9 mouse cellular contexts compared by ENCODE assay signal in the genomic region with DNA sequence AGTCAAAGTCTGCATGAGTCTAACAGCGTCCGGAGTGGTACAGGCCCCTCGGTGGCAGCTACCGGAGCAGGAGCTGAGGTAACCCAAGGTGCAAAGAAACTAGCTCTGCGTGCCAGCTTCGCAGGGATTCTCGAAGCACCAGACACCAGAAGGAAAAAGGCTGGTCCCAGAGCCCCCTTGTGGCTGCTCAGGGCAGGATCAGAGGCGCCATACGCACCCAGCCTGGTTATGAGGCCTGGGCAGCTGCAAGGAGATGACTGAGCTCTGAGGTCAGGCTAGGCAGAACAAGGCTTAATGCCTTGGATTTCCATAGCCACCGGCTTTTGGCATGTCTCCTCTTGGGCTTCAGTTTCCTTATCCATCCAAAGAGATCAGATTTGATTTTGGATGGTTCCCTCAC. TPM values are rescaled to one million over a fixed set of nuclear protein-coding genes. Genes with fewer than 3 reads are reported as not detected.
DNase-seq lines count a peak whose midpoint lies in the region; ATAC-seq lines count a peak whose summit lies in the region.
"Had no signal": no experiment of that assay in that cellular context is flagged by ENCODE, and none has a peak within 500 bp of the region (broad histone marks: within the 10 kb centered on the region; RNA-seq: fewer than 3 reads in every experiment).

No protein-coding gene starts in this region.

- peak; percentile 29 to 63 for DNase-seq in heart, adult 18-20 months
- DNase-seq in heart, postnatal 25 days (ENCODE audit: low spot score): no peak
- peak; percentile 57 for DNase-seq in 3134 (ENCODE audit: extremely low read depth, insufficient read length, low spot score)
- peak; percentile 94 for DNase-seq in MN1 (ENCODE audit: low spot score)
- DNase-seq in embryonic facial prominence, embryonic 11.5 days (ENCODE audit: low spot score): peak; percentile 84
- DNase-seq in splenic B cell, adult 2 months (ENCODE audit: low read depth, low spot score): peak; percentile 78

- H3K27me3 ChIP-seq in embryonic facial prominence, embryonic 11.5 days (ENCODE audit: control insufficient read depth, insufficient read depth, low read length): peaks cover 85% of the 10 kb centered on the region
- peaks cover 91% of the 10 kb centered on the region for H3K27me3 ChIP-seq in kidney, embryonic 15.5 days
- no peaks in the 10 kb centered on the region for H3K27me3 ChIP-seq in splenic B cell, adult 2 months (ENCODE audit: control insufficient read depth, insufficient read depth, low read length, poor library complexity, severe bottlenecking)

- H3K4me3 ChIP-seq in embryonic facial prominence, embryonic 11.5 days (ENCODE audit: low read depth, low read length): no peak overlapping the region
- no peak overlapping the region for H3K4me3 ChIP-seq in kidney, embryonic 15.5 days (replicated peaks)
- H3K4me3 ChIP-seq: limb, embryonic 15.5 days had no signal

- H3K4me2 ChIP-seq in embryonic facial prominence, embryonic 11.5 days (ENCODE audit: low read depth, low read length): no peak overlapping the region
- H3K4me2 ChIP-seq in kidney, embryonic 15.5 days: no peak overlapping the region
- H3K4me2 ChIP-seq: limb, embryonic 15.5 days had no signal

- H3K27ac ChIP-seq in embryonic facial prominence, embryonic 11.5 days (replicated peaks; ENCODE audit: low read depth, low read length): no peak overlapping the region
- no peak overlapping the region for H3K27ac ChIP-seq in kidney, embryonic 15.5 days
- H3K27ac ChIP-seq: limb, embryonic 15.5 days had no signal

- peaks cover 12% of the 10 kb centered on the region for H3K4me1 ChIP-seq in embryonic facial prominence, embryonic 11.5 days (ENCODE audit: control insufficient read depth, insufficient read depth, low read length)
- H3K4me1 ChIP-seq in kidney, embryonic 15.5 days: peaks cover 68% of the 10 kb centered on the region

- WGBS in embryonic facial prominence, embryonic 11.5 days: 4% methylated on average over 10 of the region's 10 CpGs
- WGBS in kidney, embryonic 15.5 days: 6% methylated on average over 10 of the region's 10 CpGs

- ATAC-seq in embryonic facial prominence, embryonic 11.5 days (replicated peaks; ENCODE audit: insufficient number of reproducible peaks, low FRiP score, low TSS enrichment, low read depth): no peak
- 0 out of 2 replicates have a peak, but pooled peaks have one; percentile 11 for ATAC-seq in kidney, embryonic 15.5 days (replicated peaks; ENCODE audit: low FRiP score)
- peak; percentile 59 for ATAC-seq in megakaryocyte progenitor cell, adult 5-6 weeks (replicated peaks; ENCODE audit: poor library complexity)

- no peaks in the 10 kb centered on the region for H3K9me3 ChIP-seq in embryonic facial prominence, embryonic 11.5 days (replicated peaks; ENCODE audit: control insufficient read depth, low read length)
- no peaks in the 10 kb centered on the region for H3K9me3 ChIP-seq in kidney, embryonic 15.5 days (replicated peaks)
- H3K9me3 ChIP-seq: limb, embryonic 15.5 days had no signal

- no peaks in the 10 kb centered on the region for H3K36me3 ChIP-seq in embryonic facial prominence, embryonic 11.5 days (replicated peaks; ENCODE audit: control insufficient read depth, insufficient read depth, low read depth, low read length)
- H3K36me3 ChIP-seq in kidney, embryonic 15.5 days: no peaks in the 10 kb centered on the region
- no peaks in the 10 kb centered on the region for H3K36me3 ChIP-seq in splenic B cell, adult 2 months (ENCODE audit: control insufficient read depth, insufficient read depth, low read length, poor library complexity, severe bottlenecking)
- H3K36me3 ChIP-seq: limb, embryonic 15.5 days had no signal

- intact Hi-C loops in heart, postnatal 25 days (cut with DNase I): loop anchor here (1.0 kb wide), 1 partner anchor 185 kb away; no protein-coding TSS in a partner anchor

- H3K9ac ChIP-seq in embryonic facial prominence, embryonic 11.5 days (replicated peaks; ENCODE audit: low read length): no peak overlapping the region
- H3K9ac ChIP-seq in kidney, embryonic 15.5 days: no peak overlapping the region
- H3K9ac ChIP-seq: limb, embryonic 15.5 days had no signal

RNA-seq across cellular contexts. Expression of gene Smug1, which starts 5.6 kb away (rescaled TPM):
- 10 to 100 TPM; 10.9 to 12.9 TPM for total RNA-seq in heart, adult 18-20 months (2021)
- 10 to 100 TPM; 12.2 to 14.1 TPM for total RNA-seq in heart, postnatal 25 days (2021)
- polyA plus RNA-seq in embryonic facial prominence, embryonic 11.5 days (2014; fragmentation: Nextera tagmentation; extraction: Ambion mirVana): 17.8 and 20.5 TPM in 2 replicates
- 17.7 and 18.0 TPM in 2 replicates for polyA plus RNA-seq in kidney, embryonic 15.5 days (2015; fragmentation: Nextera tagmentation; extraction: Ambion mirVana)
- total RNA-seq in megakaryocyte progenitor cell, adult 5-6 weeks (2015): 2.1 and 4.5 TPM in 2 replicates
- total RNA-seq in megakaryocyte progenitor cell, adult 5-6 weeks (2017): 3.8 and 4.2 TPM in 2 replicates
